Mouse (Mus musculus): ENCODE measurements at regions not wholly inside any gene's neighbourhood (a gene's known extent, or its start where the extent isn't known, plus 50 kb on each side); places are given as distances from the start of the nearest gene placed in this dataset.

- no peaks in the 10 kb centered on the region for H3K27me3 ChIP-seq
- WGBS = 79% methylated on average over 1 of the region's 1 CpGs
- H3K36me3 ChIP-seq = no peaks in the 10 kb centered on the region
- H3K27ac ChIP-seq = no peak overlapping the region
- ATAC-seq (ENCODE audit: insufficient number of reproducible peaks, insufficient read depth, low FRiP score, low TSS enrichment, low read depth) = no peak
- no peaks in the 10 kb centered on the region for H3K9me3 ChIP-seq
- H3K4me2 ChIP-seq = no peak overlapping the region
- H3K9ac ChIP-seq (replicated peaks) = no peak overlapping the region
- no peak overlapping the region for H3K4me3 ChIP-seq (replicated peaks)
- H3K4me1 ChIP-seq (replicated peaks) = no peaks in the 10 kb centered on the region
Measured at GRCm38 (mm10) chr16:53011847-53012246, 558.0 kb upstream of the Alcam start.

GRCm38 (mm10) chr16:52988852-52989397 is 535.1 kb upstream of the Alcam start:
- ATAC-seq (ENCODE audit: insufficient number of reproducible peaks, insufficient read depth, low FRiP score, low TSS enrichment, low read depth) = peak; percentile 79

GRCm38 (mm10) chr16:52984336-52984735 is 530.5 kb upstream of the Alcam start:
- Histone ChIP-seq H3K27ac (no peak overlapping the region), H3K9ac (replicated peaks) (no peak overlapping the region), H3K27me3 (no peaks in the 10 kb centered on the region), H3K36me3 (no peaks in the 10 kb centered on the region), H3K9me3 (no peaks in the 10 kb centered on the region), H3K4me2 (no peak overlapping the region), H3K4me1 (replicated peaks) (no peaks in the 10 kb centered on the region), H3K4me3 (replicated peaks) (no peak overlapping the region)
- no peak for ATAC-seq (ENCODE audit: insufficient number of reproducible peaks, insufficient read depth, low FRiP score, low TSS enrichment, low read depth)
- 38% methylated on average over 1 of the region's 1 CpGs for WGBS

More at GRCm38 (mm10) chr16:52988852-52989397, 535.1 kb upstream of the Alcam start:
- H3K4me3 ChIP-seq (replicated peaks) = no peak overlapping the region
- no peaks in the 10 kb centered on the region for H3K4me1 ChIP-seq (replicated peaks)
- WGBS = 17% methylated on average over 1 of the region's 1 CpGs
- no peak overlapping the region for H3K9ac ChIP-seq (replicated peaks)
- H3K36me3 ChIP-seq = no peaks in the 10 kb centered on the region
- no peak overlapping the region for H3K4me2 ChIP-seq
- H3K27me3 ChIP-seq = no peaks in the 10 kb centered on the region
- 0 out of 2 replicates have a peak overlapping the region, but pooled peaks have one; percentile 3 for H3K27ac ChIP-seq
- H3K9me3 ChIP-seq = no peaks in the 10 kb centered on the region

GRCm38 (mm10) chr16:52980995-52981394 is 527.1 kb upstream of the Alcam start:
- no peaks in the 10 kb centered on the region for H3K9me3 ChIP-seq
- H3K27me3 ChIP-seq = no peaks in the 10 kb centered on the region
- no peak overlapping the region for H3K4me2 ChIP-seq
- WGBS = 97% methylated on average over 2 of the region's 2 CpGs
- H3K36me3 ChIP-seq = no peaks in the 10 kb centered on the region
- no peak overlapping the region for H3K9ac ChIP-seq (replicated peaks)
- no peaks in the 10 kb centered on the region for H3K4me1 ChIP-seq (replicated peaks)
- no peak overlapping the region for H3K4me3 ChIP-seq (replicated peaks)
- ATAC-seq (ENCODE audit: insufficient number of reproducible peaks, insufficient read depth, low FRiP score, low TSS enrichment, low read depth) = no peak
- H3K27ac ChIP-seq = no peak overlapping the region

DNA sequence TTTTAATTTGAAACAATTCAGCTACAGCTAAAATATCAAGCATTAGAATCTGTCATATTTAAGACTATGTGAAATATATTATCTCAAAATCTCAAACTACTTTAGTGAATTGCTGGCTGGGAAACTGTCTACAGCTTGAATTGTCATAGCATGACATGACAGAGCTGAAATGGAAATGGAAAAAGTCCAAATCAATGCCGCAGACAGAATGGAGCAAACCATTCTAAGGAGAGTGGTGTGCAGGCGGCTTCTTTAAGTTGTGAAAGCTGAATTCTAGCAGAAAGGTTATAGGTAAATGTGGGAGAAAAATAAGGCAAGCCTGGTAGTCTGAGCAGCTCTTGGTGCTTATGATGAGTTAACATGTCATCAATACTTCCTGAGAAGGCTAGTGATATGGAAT is 518.9 kb upstream of the Alcam start:
- no peaks in the 10 kb centered on the region for H3K4me1 ChIP-seq (replicated peaks)
- no peak overlapping the region for H3K9ac ChIP-seq (replicated peaks)
- H3K9me3 ChIP-seq = no peaks in the 10 kb centered on the region
- H3K27me3 ChIP-seq = no peaks in the 10 kb centered on the region
- 90% methylated on average over 2 of the region's 2 CpGs for WGBS
- no peak for ATAC-seq (ENCODE audit: insufficient number of reproducible peaks, insufficient read depth, low FRiP score, low TSS enrichment, low read depth)
- no peak overlapping the region for H3K4me3 ChIP-seq (replicated peaks)
- H3K4me2 ChIP-seq = no peak overlapping the region
- no peaks in the 10 kb centered on the region for H3K36me3 ChIP-seq
- no peak overlapping the region for H3K27ac ChIP-seq

DNA sequence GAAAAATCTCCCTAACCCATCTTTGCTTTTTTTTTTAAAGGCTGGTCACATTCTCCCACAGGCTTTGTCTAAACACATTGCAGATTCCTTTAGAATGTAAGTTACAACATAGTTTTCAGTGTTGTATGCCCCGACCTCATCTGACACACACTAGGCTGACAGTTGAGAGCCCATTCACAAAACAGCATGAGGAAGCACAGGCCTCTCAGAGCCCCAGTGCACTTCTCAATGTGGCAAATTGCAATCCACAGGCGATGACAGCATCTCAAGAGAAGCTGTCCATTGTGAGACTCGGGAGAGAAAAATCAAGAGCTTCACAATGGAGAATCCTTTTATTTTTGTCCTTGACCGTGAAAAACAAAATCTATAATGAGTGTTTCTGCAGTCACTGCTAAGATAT is 493.8 kb upstream of the Alcam start:
- Histone ChIP-seq H3K27ac (no peak overlapping the region), H3K9ac (replicated peaks) (no peak overlapping the region), H3K36me3 (no peaks in the 10 kb centered on the region), H3K9me3 (no peaks in the 10 kb centered on the region), H3K27me3 (no peaks in the 10 kb centered on the region), H3K4me2 (no peak overlapping the region), H3K4me1 (replicated peaks) (no peaks in the 10 kb centered on the region), H3K4me3 (replicated peaks) (no peak overlapping the region)
- no peak for ATAC-seq (ENCODE audit: insufficient number of reproducible peaks, insufficient read depth, low FRiP score, low TSS enrichment, low read depth)
- WGBS = 85% methylated on average over 4 of the region's 4 CpGs

- no peak overlapping the region for H3K4me3 ChIP-seq (replicated peaks)
- H3K4me1 ChIP-seq (replicated peaks) = no peaks in the 10 kb centered on the region
- peak; percentile 75; the same call in 1 of the 2 replicates for ATAC-seq (ENCODE audit: insufficient number of reproducible peaks, insufficient read depth, low FRiP score, low TSS enrichment, low read depth)
- no peaks in the 10 kb centered on the region for H3K9me3 ChIP-seq
- H3K9ac ChIP-seq (replicated peaks) = no peak overlapping the region
- peak overlapping the region; percentile 51 for H3K27ac ChIP-seq
- H3K4me2 ChIP-seq = no peak overlapping the region
- no peaks in the 10 kb centered on the region for H3K27me3 ChIP-seq
- no peaks in the 10 kb centered on the region for H3K36me3 ChIP-seq
- WGBS = 49% methylated on average over 1 of the region's 1 CpGs
Measured at GRCm38 (mm10) chr16:52934749-52935148, 480.9 kb upstream of the Alcam start.

GRCm38 (mm10) chr16:52931978-52932377 is 478.1 kb upstream of the Alcam start:
- Histone ChIP-seq H3K27me3 (no peaks in the 10 kb centered on the region), H3K4me2 (no peak overlapping the region), H3K9me3 (no peaks in the 10 kb centered on the region), H3K27ac (no peak overlapping the region), H3K4me3 (replicated peaks) (no peak overlapping the region), H3K36me3 (no peaks in the 10 kb centered on the region), H3K4me1 (replicated peaks) (no peaks in the 10 kb centered on the region), H3K9ac (replicated peaks) (no peak overlapping the region)
- no peak for ATAC-seq (ENCODE audit: insufficient number of reproducible peaks, insufficient read depth, low FRiP score, low TSS enrichment, low read depth)
- 84% methylated on average over 3 of the region's 3 CpGs for WGBS

DNA sequence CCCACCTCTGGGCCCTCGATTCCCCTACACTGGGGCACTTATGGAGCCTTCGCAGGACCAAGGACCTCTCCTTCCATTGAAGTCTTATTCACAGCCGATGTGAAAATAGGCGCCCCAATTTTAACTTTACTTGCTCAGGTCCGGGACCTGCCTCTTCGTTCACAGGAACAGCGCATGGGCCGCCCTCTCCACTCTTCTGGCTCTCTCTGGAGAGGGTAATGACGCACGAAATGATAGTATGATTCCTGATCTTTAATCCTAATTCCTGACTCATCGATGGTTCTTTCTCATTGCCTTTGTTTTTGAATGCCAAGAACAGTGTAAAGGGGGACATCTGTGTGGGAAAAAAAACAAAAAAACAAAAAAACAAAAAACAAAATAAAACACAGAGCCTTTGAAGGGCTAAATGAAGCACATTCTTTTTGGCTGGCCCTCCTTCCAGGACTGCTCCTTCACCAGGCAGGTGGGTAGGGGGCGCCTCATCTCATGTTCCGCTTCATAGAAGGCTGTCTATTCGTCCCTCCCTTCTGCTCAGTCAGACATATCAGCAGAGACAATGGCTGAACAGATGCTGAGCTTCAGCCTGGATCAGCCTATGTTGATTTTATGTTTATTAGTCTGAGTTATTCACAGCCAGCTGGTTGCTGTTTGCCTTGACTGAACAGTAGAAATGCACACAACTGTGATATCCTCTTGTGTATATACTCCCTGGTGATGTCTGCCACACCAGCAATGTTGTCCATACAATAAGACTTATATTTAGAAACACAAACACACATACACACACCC is 438.8 kb upstream of the Alcam start:
- no peaks in the 10 kb centered on the region for H3K9me3 ChIP-seq
- H3K9ac ChIP-seq (replicated peaks) = no peak overlapping the region
- no peaks in the 10 kb centered on the region for H3K4me1 ChIP-seq (replicated peaks)
- no peak overlapping the region for H3K4me2 ChIP-seq
- H3K36me3 ChIP-seq = no peaks in the 10 kb centered on the region
- no peak for ATAC-seq (ENCODE audit: insufficient number of reproducible peaks, insufficient read depth, low FRiP score, low TSS enrichment, low read depth)
- no peaks in the 10 kb centered on the region for H3K27me3 ChIP-seq
- 89% methylated on average over 14 of the region's 14 CpGs for WGBS
- no peak overlapping the region for H3K4me3 ChIP-seq (replicated peaks)
- H3K27ac ChIP-seq = no peak overlapping the region

DNA sequence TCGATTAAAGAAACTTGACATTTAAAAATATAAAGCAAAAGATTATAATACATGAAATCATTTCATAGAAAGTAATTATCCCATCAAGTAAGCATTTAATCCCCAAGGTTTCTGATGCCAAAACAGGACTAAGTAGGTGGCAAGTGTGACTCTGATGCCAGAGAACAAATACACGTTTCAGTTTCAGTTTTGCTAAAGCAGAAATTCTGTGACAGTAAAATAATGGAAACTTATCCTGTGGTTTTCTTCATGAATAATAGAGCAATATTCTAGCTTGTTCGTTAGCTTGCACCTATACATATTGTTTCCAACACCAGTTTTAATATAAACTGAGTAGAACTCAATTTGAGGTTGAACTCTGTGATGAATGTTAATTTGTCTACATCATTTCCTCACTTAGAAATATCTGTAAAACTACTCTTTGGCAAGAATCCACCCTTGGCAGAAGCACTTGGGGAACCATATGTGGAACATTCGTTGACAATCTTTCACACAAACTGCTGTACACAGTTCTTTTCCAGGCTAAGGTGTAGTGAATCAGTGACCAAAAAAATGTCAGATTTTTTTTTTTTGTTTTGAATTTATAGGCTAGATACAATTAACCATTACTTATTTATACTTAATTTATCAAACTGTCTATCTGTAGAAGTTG is 425.7 kb upstream of the Alcam start:
- Histone ChIP-seq H3K36me3 (no peaks in the 10 kb centered on the region), H3K4me3 (replicated peaks) (no peak overlapping the region), H3K27me3 (no peaks in the 10 kb centered on the region), H3K4me1 (replicated peaks) (no peaks in the 10 kb centered on the region), H3K9me3 (no peaks in the 10 kb centered on the region), H3K9ac (replicated peaks) (no peak overlapping the region), H3K27ac (no peak overlapping the region), H3K4me2 (no peak overlapping the region)
- WGBS = 78% methylated on average over 4 of the region's 4 CpGs
- ATAC-seq (ENCODE audit: insufficient number of reproducible peaks, insufficient read depth, low FRiP score, low TSS enrichment, low read depth) = no peak

- Histone ChIP-seq H3K36me3 (no peaks in the 10 kb centered on the region), H3K4me2 (no peak overlapping the region), H3K27me3 (no peaks in the 10 kb centered on the region), H3K27ac (no peak overlapping the region), H3K9ac (replicated peaks) (no peak overlapping the region), H3K4me1 (replicated peaks) (no peaks in the 10 kb centered on the region), H3K4me3 (replicated peaks) (no peak overlapping the region), H3K9me3 (no peaks in the 10 kb centered on the region)
- WGBS = 70% methylated on average over 6 of the region's 6 CpGs
- no peak for ATAC-seq (ENCODE audit: insufficient number of reproducible peaks, insufficient read depth, low FRiP score, low TSS enrichment, low read depth)
Measured at GRCm38 (mm10) chr16:52867833-52868232, 414.0 kb upstream of the Alcam start.
